Mouse (Mus musculus) kidney, postnatal 36 days (tissue): Measurements from ENCODE around the gene Mia2.
"Not testable (repeated sequence)": the region's sequence is repeated elsewhere in the genome, so short reads cannot be mapped to it uniquely, and the experiment has no call there.

Source experiments
- DNase-seq, 2 experiments: peaks; one replicate each; pipeline ENCODE4 v3.0.0; 2021 to 2022; ENCODE audit warnings: mixed read lengths in 2 of 2

The Mia2 gene

GRCm38 (mm10) chr12:59095104-59096025, at the start of gene Mia2:
Mia2 (plus strand) TSS chr12:59095799.
- DNase-seq: peak; percentile 73 to 88

- DNase-seq: no peak
Measured at GRCm38 (mm10) chr12:59052470-59052869, 43.1 kb upstream of the Mia2 start.

GRCm38 (mm10) chr12:59053166-59053565, 42.4 kb upstream of the Mia2 start:
- DNase-seq: no peak

- no peak for DNase-seq
Measured at GRCm38 (mm10) chr12:59053976-59054375, 41.6 kb upstream of the Mia2 start.

- no peak for DNase-seq
Measured at GRCm38 (mm10) chr12:59055196-59055850, 40.3 kb upstream of the Mia2 start.

GRCm38 (mm10) chr12:59056222-59056621, 39.4 kb upstream of the Mia2 start:
- no peak for DNase-seq

GRCm38 (mm10) chr12:59058242-59058641, 37.4 kb upstream of the Mia2 start:
- not testable (repeated sequence) for DNase-seq

- DNase-seq: no peak
Measured at GRCm38 (mm10) chr12:59060322-59060721, 35.3 kb upstream of the Mia2 start.

GRCm38 (mm10) chr12:59060993-59061595, 34.5 kb upstream of the Mia2 start, which contains the start of gene Trappc6b:
Trappc6b (minus strand) TSS chr12:59061472.
- peak; percentile 83 to 86 for DNase-seq

- DNase-seq: no peak
Measured at GRCm38 (mm10) chr12:59064837-59065236, 30.8 kb upstream of the Mia2 start.

- no peak for DNase-seq
Measured at GRCm38 (mm10) chr12:59065776-59066175, 29.8 kb upstream of the Mia2 start.

- peak; percentile 97 to 98 for DNase-seq
Measured at GRCm38 (mm10) chr12:59066448-59067077, 29.0 kb upstream of the Mia2 start, which contains the start of gene Pnn. Pnn (plus strand) TSS chr12:59066884.

- no peak for DNase-seq
Measured at GRCm38 (mm10) chr12:59067095-59067494, 28.5 kb upstream of the Mia2 start.

GRCm38 (mm10) chr12:59068791-59069190, 26.8 kb upstream of the Mia2 start:
- DNase-seq: no peak

- no peak for DNase-seq
Measured at GRCm38 (mm10) chr12:59072286-59072685, 23.3 kb upstream of the Mia2 start.

- no peak for DNase-seq
Measured at GRCm38 (mm10) chr12:59074052-59074451, 21.5 kb upstream of the Mia2 start.

- DNase-seq: no peak
Measured at GRCm38 (mm10) chr12:59076996-59077395, 18.6 kb upstream of the Mia2 start.

GRCm38 (mm10) chr12:59077883-59078282, 17.7 kb upstream of the Mia2 start:
- no peak for DNase-seq

GRCm38 (mm10) chr12:59080461-59080860, 15.1 kb upstream of the Mia2 start:
- DNase-seq: no peak

- DNase-seq: peak; percentile 48 to 53
Measured at GRCm38 (mm10) chr12:59084446-59084845, 11.2 kb upstream of the Mia2 start.

GRCm38 (mm10) chr12:59086171-59086570, 9.4 kb upstream of the Mia2 start:
- DNase-seq: peak; percentile 19 to 20

GRCm38 (mm10) chr12:59093543-59093942, 2.1 kb upstream of the Mia2 start:
- DNase-seq: no peak

- no peak for DNase-seq
Measured at GRCm38 (mm10) chr12:59104771-59105170, 9.2 kb downstream of the Mia2 start.
